Mouse (Mus musculus) heart, adult 2 months (tissue): Measurements from ENCODE around the gene Zfp553.

ENCODE experiments used
- CTCF ChIP-seq: fragments of 200-600 bp; IDR thresholded peaks from 2 replicates; pipeline ENCODE4 v1.8.1; 2022; ENCODE audit warnings: antibody characterized with exemption, mild to moderate bottlenecking, moderate library complexity
- EP300 ChIP-seq: fragments of 200-500 bp; IDR thresholded peaks from 2 replicates; pipeline ENCODE4 v1.6.1; 2011; ENCODE audit warnings: low read depth, low read length, control low read depth; ENCODE audit not compliant: insufficient read depth
- POLR2A ChIP-seq: fragments of 200-500 bp; IDR thresholded peaks from 2 replicates; pipeline ENCODE4 v1.6.1; 2011; ENCODE audit warnings: mild to moderate bottlenecking, low read depth, low read length, control low read depth; ENCODE audit not compliant: insufficient read depth

- TF ChIP-seq POLR2A (no peak), CTCF (no peak), EP300 (no peak)
Measured at GRCm38 (mm10) chr7:127224616-127225015, 8.2 kb upstream of the Zfp553 start.
